ENCODE assay signal across 8 mouse cellular contexts in the genomic region with DNA sequence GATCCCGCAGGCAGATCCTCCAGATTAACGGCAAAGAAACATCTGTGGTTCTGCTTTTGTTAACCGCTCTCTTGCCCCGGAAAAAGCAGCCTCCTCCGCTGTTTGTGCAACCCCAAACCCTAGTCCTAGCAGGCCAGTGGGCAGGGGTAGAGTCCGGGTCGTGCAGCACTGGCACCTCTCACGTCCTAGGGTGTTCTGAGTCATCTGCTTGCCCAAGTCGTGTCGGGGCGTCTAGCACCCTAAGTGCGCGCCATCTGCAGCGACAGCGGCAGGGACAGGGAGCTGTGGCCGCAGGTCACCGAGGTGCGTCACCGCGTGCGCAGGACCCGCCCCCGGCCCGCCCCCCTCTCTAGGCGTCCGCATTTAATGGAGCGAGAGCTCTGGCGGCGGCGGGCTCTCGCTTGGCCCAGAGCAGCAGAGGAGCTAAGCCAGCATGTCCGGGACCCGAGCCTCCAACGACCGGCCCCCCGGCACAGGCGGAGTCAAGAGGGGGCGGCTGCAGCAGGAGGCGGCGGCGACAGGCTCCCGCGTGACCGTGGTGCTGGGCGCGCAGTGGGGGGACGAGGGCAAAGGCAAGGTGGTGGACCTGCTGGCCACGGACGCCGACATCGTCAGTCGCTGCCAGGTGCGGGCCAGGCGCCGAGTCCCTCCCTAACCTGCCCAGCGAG. TPM values are rescaled to one million over a fixed set of nuclear protein-coding genes. Genes with fewer than 3 reads are reported as not detected.
DNase-seq lines count a peak whose midpoint lies in the region; ATAC-seq and TF ChIP-seq lines count a peak whose summit lies in the region.

A gene (plus strand): TSS at position 360 of the 668 bp plus-strand sequence.

- H3K27ac ChIP-seq in CH12.LX (ENCODE audit: insufficient read depth, low read depth), result peak within 1 kb of the TSS; percentile 48
- H3K27ac ChIP-seq in embryonic facial prominence, embryonic 15.5 days (replicated peaks), result no peak within 1 kb of the TSS; the same call in 1 of the 2 replicates
- peak within 1 kb of the TSS; percentile 98 for H3K27ac ChIP-seq in heart, embryonic 16.5 days (ENCODE audit: low read length)
- H3K27ac ChIP-seq in lung, embryonic 16.5 days (ENCODE audit: low read length), result no peak within 1 kb of the TSS
- peak within 1 kb of the TSS; percentile 63 for H3K27ac ChIP-seq in olfactory bulb, adult 2 months (ENCODE audit: insufficient read depth, low read depth, low read length)

- H3K79me2 ChIP-seq in CH12.LX (replicated peaks; ENCODE audit: control insufficient read depth, extremely low read depth, insufficient read depth, poor library complexity, severe bottlenecking), result no peaks in the 10 kb centered on the region

- in situ Hi-C loops in CH12.LX (cut with MboI; ENCODE audit: low pct_ligation_motif_present, low pct_unique_long_range_greater_than_20kb, low sequenced_read_pairs), result no loop called here

- TF ChIP-seq CTCF in CH12.LX (conservative IDR thresholded peaks at IDR 0.05 in 1 of 2, IDR thresholded peaks at IDR 0.05 in 1 of 2; ENCODE audit: low read depth in 2 of 2, low read length in 2 of 2), result no peak
- no peak for TF ChIP-seq CTCF in olfactory bulb, adult 2 months (IDR thresholded peaks at IDR 0.05; ENCODE audit: insufficient read depth, low read depth, low read length)

- dilution Hi-C loops in CH12.LX (cut with MboI; ENCODE audit: extremely low pct_ligation_motif_present, extremely low pct_unique_long_range_greater_than_20kb, low sequenced_read_pairs), result no loop called here

- ATAC-seq in embryonic facial prominence, embryonic 15.5 days (ENCODE audit: insufficient number of reproducible peaks, low FRiP score, low TSS enrichment, low read depth), result peak; percentile 35; the same call in 1 of the 2 replicates
- ATAC-seq in heart, embryonic 16.5 days (replicated peaks; ENCODE audit: extremely low read depth, insufficient read depth, low FRiP score), result peak; percentile 58
- peak; percentile 69 for ATAC-seq in lung, embryonic 16.5 days (ENCODE audit: low read depth)

- H3K9ac ChIP-seq in CH12.LX (ENCODE audit: insufficient read depth, low read depth), result peak within 1 kb of the TSS; percentile 50
- peak within 1 kb of the TSS; percentile 26; the same call in 1 of the 2 replicates for H3K9ac ChIP-seq in embryonic facial prominence, embryonic 15.5 days
- H3K9ac ChIP-seq in heart, embryonic 16.5 days (ENCODE audit: low read length), result peak within 1 kb of the TSS; percentile 86
- H3K9ac ChIP-seq in lung, embryonic 16.5 days (ENCODE audit: low read length), result peak within 1 kb of the TSS; percentile 71

- peak within 1 kb of the TSS; percentile 58 to 64 (median 61) for H3K4me3 ChIP-seq in CH12.LX (replicated peaks in 1 of 3; ENCODE audit: low read depth in 2 of 3, low read length in 2 of 3, poor library complexity in 1 of 3)
- H3K4me3 ChIP-seq in embryonic facial prominence, embryonic 15.5 days (replicated peaks), result peak within 1 kb of the TSS; percentile 45
- H3K4me3 ChIP-seq in heart, embryonic 16.5 days (ENCODE audit: low read length), result peak within 1 kb of the TSS; percentile 66
- H3K4me3 ChIP-seq in lung, embryonic 16.5 days (ENCODE audit: low read length), result peak within 1 kb of the TSS; percentile 55
- H3K4me3 ChIP-seq in olfactory bulb, adult 2 months (ENCODE audit: insufficient read depth, low read depth, low read length), result peak within 1 kb of the TSS; percentile 62

- TF ChIP-seq POLR2A in CH12.LX (IDR thresholded peaks at IDR 0.05; ENCODE audit: low read depth, low read length), result peak; percentile 85
- TF ChIP-seq POLR2A in olfactory bulb, adult 2 months (IDR thresholded peaks at IDR 0.05; ENCODE audit: insufficient read depth, low read depth, low read length), result peak; percentile 56

- peaks cover 40 to 94% of the 10 kb centered on the region in 2 experiments for H3K4me1 ChIP-seq in CH12.LX (ENCODE audit: control insufficient read depth in 1 of 2, insufficient read depth in 2 of 2)
- peaks cover 35% of the 10 kb centered on the region for H3K4me1 ChIP-seq in embryonic facial prominence, embryonic 15.5 days
- H3K4me1 ChIP-seq in heart, embryonic 16.5 days (ENCODE audit: control insufficient read depth, insufficient read depth, low read length), result peaks cover 50% of the 10 kb centered on the region
- peaks cover 19% of the 10 kb centered on the region for H3K4me1 ChIP-seq in lung, embryonic 16.5 days (replicated peaks; ENCODE audit: control insufficient read depth, insufficient read depth, low read length)
- H3K4me1 ChIP-seq in olfactory bulb, adult 2 months (ENCODE audit: control insufficient read depth, insufficient read depth, low read length), result peaks cover 61% of the 10 kb centered on the region

- no peaks in the 10 kb centered on the region for H3K9me3 ChIP-seq in CH12.LX (replicated peaks; ENCODE audit: low read length)
- H3K9me3 ChIP-seq in embryonic facial prominence, embryonic 15.5 days (replicated peaks), result no peaks in the 10 kb centered on the region
- no peaks in the 10 kb centered on the region for H3K9me3 ChIP-seq in heart, embryonic 16.5 days (replicated peaks; ENCODE audit: control insufficient read depth, low read length)
- H3K9me3 ChIP-seq in lung, embryonic 16.5 days (ENCODE audit: control insufficient read depth, low read length), result no peaks in the 10 kb centered on the region

- peaks cover 7 to 15% of the 10 kb centered on the region in 2 experiments for H3K36me3 ChIP-seq in CH12.LX (replicated peaks in 1 of 2; ENCODE audit: control insufficient read depth in 1 of 2, insufficient read depth in 1 of 2, low read length in 1 of 2)
- H3K36me3 ChIP-seq in embryonic facial prominence, embryonic 15.5 days, result no peaks in the 10 kb centered on the region
- H3K36me3 ChIP-seq in heart, embryonic 16.5 days (ENCODE audit: control insufficient read depth, insufficient read depth), result no peaks in the 10 kb centered on the region
- no peaks in the 10 kb centered on the region for H3K36me3 ChIP-seq in lung, embryonic 16.5 days (ENCODE audit: control insufficient read depth, insufficient read depth, low read length)

- TF ChIP-seq RAD21 in CH12.LX (IDR thresholded peaks at IDR 0.05; ENCODE audit: low read depth, low read length), result no peak

- WGBS in embryonic facial prominence, embryonic 15.5 days, result under 1% methylated on average over 56 of the region's 56 CpGs
- WGBS in heart, embryonic 16.5 days, result 1% methylated on average over 56 of the region's 56 CpGs
- under 1% methylated on average over 55 of the region's 56 CpGs for WGBS in lung, embryonic 16.5 days
- WGBS in olfactory bulb, adult 2 months, result 1% methylated on average over 56 of the region's 56 CpGs

- TF ChIP-seq EP300 in CH12.LX (IDR thresholded peaks at IDR 0.05; ENCODE audit: low read length), result 0 out of 2 replicates have a peak, but pooled peaks have one; percentile 2

- peak within 1 kb of the TSS; percentile 64 for H3K4me2 ChIP-seq in CH12.LX (ENCODE audit: insufficient read depth, low read depth, poor library complexity, severe bottlenecking)
- H3K4me2 ChIP-seq in embryonic facial prominence, embryonic 15.5 days (replicated peaks), result peak within 1 kb of the TSS; percentile 82
- peak within 1 kb of the TSS; percentile 89 for H3K4me2 ChIP-seq in heart, embryonic 16.5 days (ENCODE audit: low read depth, low read length)
- H3K4me2 ChIP-seq in lung, embryonic 16.5 days (ENCODE audit: low read depth, low read length), result peak within 1 kb of the TSS; percentile 96

- DNase-seq in CH12.LX (ENCODE audit: extremely low read depth), result peak; percentile 71
- DNase-seq in adrenal gland, postnatal 36 days, result peak; percentile 72 to 83
- DNase-seq in kidney, postnatal 14 days, result peak; percentile 77
- peak; percentile 38 to 42 for DNase-seq in urinary bladder, postnatal 36 days (ENCODE audit: low spot score in 2 of 2)

- H3K27me3 ChIP-seq in CH12.LX (replicated peaks), result no peaks in the 10 kb centered on the region
- peaks cover 26% of the 10 kb centered on the region for H3K27me3 ChIP-seq in embryonic facial prominence, embryonic 15.5 days
- no peaks in the 10 kb centered on the region for H3K27me3 ChIP-seq in heart, embryonic 16.5 days (ENCODE audit: control insufficient read depth, insufficient read depth, low read length)
- peaks cover 17% of the 10 kb centered on the region for H3K27me3 ChIP-seq in lung, embryonic 16.5 days (ENCODE audit: control insufficient read depth, insufficient read depth, low read depth, low read length)

TF ChIP-seq in CH12.LX, 34 proteins besides CTCF, POLR2A, EP300 and RAD21 (continues in another document):
- TF ChIP-seq ZMIZ1 (IDR thresholded peaks at IDR 0.05; ENCODE audit: low read depth, low read length), result peak; percentile 92
- TF ChIP-seq BHLHE40 (IDR thresholded peaks at IDR 0.05; ENCODE audit: low read depth, low read length), result peak; percentile 17; the same call in 1 of the 2 replicates
- TF ChIP-seq ZKSCAN1 (IDR thresholded peaks at IDR 0.05; ENCODE audit: borderline replicate concordance, low read depth, low read length), result no peak
- TF ChIP-seq SIN3A (IDR thresholded peaks at IDR 0.05; ENCODE audit: low read length), result peak; percentile 71
- peak; percentile 87 for TF ChIP-seq MXI1 (IDR thresholded peaks at IDR 0.05; ENCODE audit: low read depth, low read length)
- no peak for TF ChIP-seq CHD1 (IDR thresholded peaks at IDR 0.05; ENCODE audit: low read depth, low read length)
- TF ChIP-seq NELFE (IDR thresholded peaks at IDR 0.05; ENCODE audit: low read depth, low read length), result peak; percentile 85
- no peak; the same call in 1 of the 2 replicates for TF ChIP-seq MAX (IDR thresholded peaks at IDR 0.05; ENCODE audit: low read length)
- no peak for TF ChIP-seq USF1 (IDR thresholded peaks at IDR 0.05; ENCODE audit: low read depth, low read length)
- no peak for TF ChIP-seq MEF2A (IDR thresholded peaks at IDR 0.05; ENCODE audit: borderline replicate concordance, low read depth, low read length)
- peak; percentile 80 for TF ChIP-seq NRF1 (IDR thresholded peaks at IDR 0.05; ENCODE audit: low read depth, low read length)
- TF ChIP-seq USF2 (conservative IDR thresholded peaks at IDR 0.05; ENCODE audit: low read depth, low read length), result no peak
- no peak for TF ChIP-seq SMC3 (IDR thresholded peaks at IDR 0.05; ENCODE audit: low read depth, low read length)
- TF ChIP-seq IRF4 (IDR thresholded peaks at IDR 0.05; ENCODE audit: low read depth, low read length), result peak; percentile 13; the same call in 1 of the 2 replicates
- peak; percentile 42 for TF ChIP-seq HCFC1 (IDR thresholded peaks at IDR 0.05; ENCODE audit: low read depth, low read length)

RNA-seq across cellular contexts. Expression of the gene that starts here (rescaled TPM):
- total RNA-seq in CH12.LX (2012; rRNA removed) (9.4 and 10.7 TPM in 2 replicates), CH12.LX (2014; rRNA removed) (10.2 and 11.8 TPM in 2 replicates)
- 29.4 and 37.1 TPM in 2 replicates for polyA plus RNA-seq in CH12.LX (2012; ENCODE audit: insufficient read length, low read depth)
- 10 to 100 TPM; 21.8 to 22.7 TPM for total RNA-seq in adrenal gland, postnatal 36 days (2021)
- polyA plus RNA-seq in embryonic facial prominence, embryonic 15.5 days (2015; fragmentation: Nextera tagmentation; extraction: Ambion mirVana), result 12.4 and 17.5 TPM in 2 replicates
- 108 and 118 TPM in 2 replicates for polyA plus RNA-seq in heart, embryonic 16.5 days (2015; fragmentation: Nextera tagmentation; extraction: Ambion mirVana)
- 9.4 and 10.3 TPM in 2 replicates for polyA plus RNA-seq in lung, embryonic 16.5 days (2015; fragmentation: Nextera tagmentation; extraction: Ambion mirVana)
- not detected in 2 replicates for polyA plus RNA-seq in olfactory bulb, adult 2 months (2012; ENCODE audit: insufficient read depth, insufficient read length, low replicate concordance, missing spikeins)

Comparison
In these comparisons a context has a peak if more than half of its experiments do, and no peak if none do; other contexts are left out.
1. RNA of the gene that starts here (polyA plus RNA-seq): 108 to 118 TPM in heart, embryonic 16.5 days, 29.4 to 37.1 TPM in CH12.LX, 12.4 to 17.5 TPM in embryonic facial prominence, embryonic 15.5 days and 9.4 to 10.3 TPM in lung, embryonic 16.5 days; not detected in olfactory bulb, adult 2 months; every median in the first group is over 10 times any median in the second.
2. H3K27ac ChIP-seq: peak in CH12.LX (single experiment), heart, embryonic 16.5 days (single experiment) and olfactory bulb, adult 2 months (single experiment); none in embryonic facial prominence, embryonic 15.5 days (single experiment) and lung, embryonic 16.5 days (single experiment).
3. H3K9ac ChIP-seq: peak in every context shown above with its lines; median percentile 86 in heart, embryonic 16.5 days; 71 in lung, embryonic 16.5 days; 50 in CH12.LX; 26 in embryonic facial prominence, embryonic 15.5 days.
4. Peak in every context shown above with its lines, with median percentiles within 50 percentile points of each other: DNase-seq, H3K4me2 ChIP-seq, H3K4me3 ChIP-seq and ATAC-seq.